Mouse (Mus musculus) hindbrain, embryonic 11.5 days (tissue): ENCODE results near the gene Gm28047. TPM values are rescaled to one million over a fixed set of nuclear protein-coding genes. Genes with fewer than 3 reads are reported as not detected.

Experiments
- ATAC-seq: fragments of 200-750 bp; cut with Nextera tagmentation; 2 replicates; pipeline ENCODE4 v1.8.0; 2017; ENCODE audit warnings: mild to moderate bottlenecking, moderate TSS enrichment, moderate library complexity; ENCODE audit not compliant: low FRiP score
- DNase-seq: peaks from one replicate; pipeline ENCODE4 v3.0.0-alpha.2; 2015; ENCODE audit warnings: low spot score
- H3K27ac ChIP-seq: fragments of 300-500 bp; sonication (generic); 2 replicates; pipeline ENCODE4 v1.5.1; 2014; ENCODE audit warnings: mild to moderate bottlenecking, low read depth, low read length
- H3K27me3 ChIP-seq: fragments of 300-500 bp; sonication (generic); 2 replicates; pipeline ENCODE4 v1.6.1; 2014; ENCODE audit warnings: mild to moderate bottlenecking, low read length, moderate library complexity, mixed read lengths; ENCODE audit not compliant: control insufficient read depth, insufficient read depth
- H3K36me3 ChIP-seq: fragments of 300-500 bp; sonication (generic); 2 replicates; pipeline ENCODE4 v1.6.1; 2014; ENCODE audit warnings: mild to moderate bottlenecking, low read length, moderate library complexity, mixed read lengths; ENCODE audit not compliant: control insufficient read depth, insufficient read depth
- H3K4me1 ChIP-seq: fragments of 300-500 bp; sonication (generic); replicated peaks from 2 replicates; pipeline ENCODE4 v1.6.1; 2014; ENCODE audit warnings: low read length, mixed read lengths; ENCODE audit not compliant: control insufficient read depth, insufficient read depth
- H3K4me2 ChIP-seq: fragments of 300-500 bp; sonication (generic); replicated peaks from 2 replicates; pipeline ENCODE4 v1.6.1; 2014; ENCODE audit warnings: mild to moderate bottlenecking, low read depth, low read length
- H3K4me3 ChIP-seq: fragments of 300-500 bp; sonication (generic); 2 replicates; pipeline ENCODE4 v1.5.1; 2014; ENCODE audit warnings: low read depth, low read length
- H3K9ac ChIP-seq: fragments of 300-500 bp; sonication (generic); 2 replicates; pipeline ENCODE4 v1.6.1; 2014; ENCODE audit warnings: low read depth, low read length
- H3K9me3 ChIP-seq: fragments of 300-500 bp; sonication (generic); 2 replicates; pipeline ENCODE4 v1.6.1; 2016; ENCODE audit warnings: low read length; ENCODE audit not compliant: control insufficient read depth
- WGBS: fragments of 180-500 bp; shearing (Covaris S2); extraction: QIAGEN DNeasy Blood & Tissue Kit; methylation state at CpG from one replicate; pipeline ENCODE4 v1.1.7; 2014; 5-methylcytosine and 5-hydroxymethylcytosine counted together
- polyA plus RNA-seq: library from polyadenylated mRNA; unstranded; fragments of >200 nt; fragmentation: Nextera tagmentation; extraction: Ambion mirVana; gene quantifications from 2 replicates; pipeline ENCODE4 v1.2.1, GENCODE M21; 2014

Gene Gm28047
- polyA plus RNA-seq, 1 experiment from 2014 or later, result 0.93 TPM

GRCm38 (mm10) chr15:102518859-102519201 lies 106.0 kb downstream of the Gm28047 start:
- peak overlapping the region; percentile 91 for H3K9ac ChIP-seq
- peaks cover 5% of the 10 kb centered on the region for H3K4me1 ChIP-seq
- H3K27ac ChIP-seq, result peak overlapping the region; percentile 97
- H3K9me3 ChIP-seq, result no peaks in the 10 kb centered on the region
- 21% methylated on average over 9 of the region's 9 CpGs for WGBS
- no peaks in the 10 kb centered on the region for H3K27me3 ChIP-seq
- DNase-seq (no peak), ATAC-seq (no peak; the same call in none of the 2 replicates)
- peak overlapping the region; percentile 60 for H3K4me3 ChIP-seq
- peak overlapping the region; percentile 82 for H3K4me2 ChIP-seq
- 0 out of 2 replicates have a peak, but pooled peaks cover 3% of the 10 kb centered on the region for H3K36me3 ChIP-seq

DNA sequence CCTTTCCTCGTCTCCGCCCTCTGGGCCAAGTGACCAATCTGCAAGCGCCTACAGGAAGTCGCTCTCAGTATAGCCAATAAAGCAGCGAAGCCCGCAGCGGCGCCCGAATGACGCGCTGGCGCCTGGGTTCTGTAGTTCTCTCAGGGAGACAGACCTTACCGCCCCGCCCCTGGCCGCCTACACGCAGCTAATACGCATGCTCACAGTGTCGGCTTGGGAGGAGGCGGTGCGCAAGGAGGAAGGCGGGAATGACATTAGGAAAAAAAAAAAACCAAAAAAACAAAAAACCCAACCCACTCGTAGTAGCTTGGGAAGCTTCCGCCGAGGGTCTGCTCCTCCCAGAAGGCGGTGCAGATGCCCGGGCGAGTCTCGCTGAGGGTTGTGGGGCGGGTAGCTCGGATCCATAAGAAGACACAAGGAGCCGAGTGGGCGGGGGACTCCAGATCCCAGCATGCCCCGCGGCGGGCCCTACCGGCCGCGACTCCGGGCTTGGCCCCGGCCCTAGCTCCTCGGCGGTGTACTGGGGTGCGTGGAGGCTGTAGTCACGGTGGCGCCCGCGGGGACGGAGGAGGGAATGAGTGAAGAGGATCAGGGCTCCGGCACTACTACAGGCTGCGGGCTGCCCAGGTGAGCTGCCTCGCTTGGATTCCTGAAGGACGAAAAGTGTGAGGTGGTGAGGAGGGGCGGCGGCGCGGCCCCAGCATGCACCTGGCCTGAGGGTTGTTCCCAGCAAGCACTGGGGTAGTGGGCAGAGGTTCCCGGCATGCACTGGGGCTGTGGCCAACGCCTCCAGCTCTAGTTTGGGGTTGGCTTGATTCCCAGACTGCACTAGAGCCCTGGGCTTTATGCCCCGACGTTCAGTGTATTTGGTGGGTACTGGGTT lies 106.7 kb downstream of the Gm28047 start, which contains the start of gene Tarbp2:
TSS of gene Tarbp2 (plus strand) at position 217 of the 883 bp plus-strand sequence.
- under 1% methylated on average over 60 of the region's 60 CpGs for WGBS
- peak; percentile 90 for ATAC-seq

GRCm38 (mm10) chr15:102517631-102517975 lies 107.3 kb downstream of the Gm28047 start:
- Histone ChIP-seq H3K36me3 (0 out of 2 replicates have a peak, but pooled peaks cover 3% of the 10 kb centered on the region), H3K27ac (peak overlapping the region; percentile 97), H3K9me3 (no peaks in the 10 kb centered on the region), H3K4me2 (peak overlapping the region; percentile 82), H3K4me3 (peak overlapping the region; percentile 60), H3K9ac (peak overlapping the region; percentile 79), H3K4me1 (peaks cover 5% of the 10 kb centered on the region), H3K27me3 (no peaks in the 10 kb centered on the region)
- ATAC-seq (no peak), DNase-seq (no peak)
- 0% methylated on average over 10 of the region's 10 CpGs for WGBS

More for the DNA sequence above, 106.7 kb downstream of the Gm28047 start, which contains the start of gene Tarbp2:
- Histone ChIP-seq H3K4me3 (peak within 1 kb of the TSS; percentile 60), H3K4me2 (peak within 1 kb of the TSS; percentile 82), H3K4me1 (peaks cover 5% of the 10 kb centered on the region), H3K9ac (peak within 1 kb of the TSS; percentile 91), H3K27ac (peak within 1 kb of the TSS; percentile 97), H3K27me3 (no peaks in the 10 kb centered on the region), H3K9me3 (no peaks in the 10 kb centered on the region), H3K36me3 (0 out of 2 replicates have a peak, but pooled peaks cover 3% of the 10 kb centered on the region)
- DNase-seq, result peak; percentile 98

DNA sequence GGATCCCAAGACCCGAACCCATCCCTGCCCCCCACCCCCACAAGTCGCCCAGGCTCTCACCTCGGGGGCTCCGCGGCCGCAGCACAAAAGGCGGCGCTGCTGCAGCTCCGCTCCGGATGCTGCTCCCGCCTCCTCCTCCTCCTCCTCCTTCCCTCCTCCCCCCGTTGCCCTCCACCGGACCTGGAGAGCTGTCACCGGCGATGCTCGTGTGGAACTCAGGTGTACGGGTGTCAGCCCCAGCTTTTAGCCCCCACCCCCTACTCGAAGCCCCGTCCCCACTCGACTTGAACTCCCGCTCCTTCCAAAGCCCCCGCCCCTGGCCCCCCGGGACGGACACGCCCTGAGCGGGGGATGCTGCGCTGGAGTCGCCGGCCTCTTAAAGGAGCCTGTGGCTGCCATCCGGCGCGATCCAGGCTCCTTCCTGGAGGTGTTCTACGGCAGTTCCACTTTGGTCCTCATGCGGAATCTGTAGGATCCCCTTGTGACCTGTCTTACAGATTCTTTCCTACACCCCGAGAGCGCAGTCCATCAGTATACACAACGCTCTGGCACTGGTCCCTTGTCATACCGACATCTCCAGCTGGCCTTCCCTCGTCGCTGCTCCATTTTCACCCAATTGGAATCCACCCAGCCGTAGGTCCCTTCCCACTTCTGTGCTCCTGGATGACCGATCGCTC lies 108.0 kb downstream of the Gm28047 start, which contains the start of gene Map3k12:
TSS of gene Map3k12 (minus strand) at position 337 of the 677 bp plus-strand sequence.
- no peaks in the 10 kb centered on the region for H3K27me3 ChIP-seq
- H3K9me3 ChIP-seq, result no peaks in the 10 kb centered on the region
- H3K27ac ChIP-seq, result peak within 1 kb of the TSS; percentile 97
- WGBS, result 1% methylated on average over 32 of the region's 43 CpGs
- peaks cover 10% of the 10 kb centered on the region for H3K4me1 ChIP-seq
- peak within 1 kb of the TSS; percentile 79 for H3K9ac ChIP-seq
- H3K4me3 ChIP-seq, result peak within 1 kb of the TSS; percentile 60
- H3K4me2 ChIP-seq, result peak within 1 kb of the TSS; percentile 82
- ATAC-seq (peak; percentile 36), DNase-seq (peak; percentile 83)
- H3K36me3 ChIP-seq, result 0 out of 2 replicates have a peak, but pooled peaks cover 3% of the 10 kb centered on the region

DNA sequence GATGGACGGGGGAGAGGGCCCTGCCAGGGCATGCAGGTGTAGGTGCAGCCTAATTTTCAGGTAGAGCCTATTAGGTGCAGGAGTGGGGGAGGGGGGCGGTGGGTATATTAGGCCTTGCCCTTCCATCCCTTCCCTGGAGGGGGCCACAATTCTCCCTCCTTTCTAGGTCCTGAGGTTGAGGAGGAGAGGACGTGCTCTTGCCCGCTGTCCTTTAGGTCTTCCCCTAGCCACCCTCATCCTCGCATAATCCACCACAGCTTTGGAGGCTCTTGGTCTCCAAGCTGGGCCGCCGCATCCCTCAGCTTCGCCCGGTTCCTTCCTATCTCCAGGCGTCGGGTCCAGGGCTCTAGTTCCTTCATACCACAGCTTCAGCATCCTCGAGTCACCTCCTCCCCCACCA lies 108.6 kb downstream of the Gm28047 start:
- H3K4me1 ChIP-seq, result peaks cover 13% of the 10 kb centered on the region
- H3K4me3 ChIP-seq, result peak overlapping the region; percentile 60
- no peaks in the 10 kb centered on the region for H3K9me3 ChIP-seq
- WGBS, result 2% methylated on average over 12 of the region's 12 CpGs
- peak overlapping the region; percentile 97 for H3K27ac ChIP-seq
- H3K27me3 ChIP-seq, result no peaks in the 10 kb centered on the region
- ATAC-seq (peak; percentile 0; the same call in 1 of the 2 replicates), DNase-seq (no peak)
- no peaks in the 10 kb centered on the region for H3K36me3 ChIP-seq
- H3K9ac ChIP-seq, result peak overlapping the region; percentile 79
- peak overlapping the region; percentile 82 for H3K4me2 ChIP-seq

DNA sequence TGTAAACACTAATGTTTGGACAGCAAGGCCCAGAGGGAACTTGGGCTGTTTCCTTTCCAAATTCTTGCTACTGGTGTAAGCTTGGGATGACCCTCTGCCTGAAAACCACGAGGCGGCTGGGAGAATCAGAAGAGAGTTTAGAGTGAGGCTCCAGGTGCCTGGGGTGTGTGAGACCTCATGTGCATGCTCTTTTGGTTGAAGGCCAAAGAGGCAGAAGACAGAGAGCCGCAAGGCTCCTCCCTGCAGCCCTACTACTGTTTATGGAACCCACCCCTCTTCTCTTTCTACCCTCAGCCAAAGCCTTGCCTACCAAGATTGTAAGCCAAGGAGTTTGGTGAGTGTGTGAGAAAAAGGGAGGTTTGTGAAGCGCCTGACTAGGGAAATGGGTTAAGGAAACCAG lies 109.1 kb downstream of the Gm28047 start:
- peak overlapping the region; percentile 82 for H3K4me2 ChIP-seq
- no peak for ATAC-seq
- DNase-seq, result no peak
- 55% methylated on average over 4 of the region's 4 CpGs for WGBS
- H3K9ac ChIP-seq, result peak overlapping the region; percentile 79
- no peak overlapping the region for H3K27ac ChIP-seq
- H3K36me3 ChIP-seq, result no peaks in the 10 kb centered on the region
- H3K4me1 ChIP-seq, result peaks cover 15% of the 10 kb centered on the region
- no peaks in the 10 kb centered on the region for H3K27me3 ChIP-seq
- no peaks in the 10 kb centered on the region for H3K9me3 ChIP-seq
- H3K4me3 ChIP-seq, result peak overlapping the region; percentile 60

DNA sequence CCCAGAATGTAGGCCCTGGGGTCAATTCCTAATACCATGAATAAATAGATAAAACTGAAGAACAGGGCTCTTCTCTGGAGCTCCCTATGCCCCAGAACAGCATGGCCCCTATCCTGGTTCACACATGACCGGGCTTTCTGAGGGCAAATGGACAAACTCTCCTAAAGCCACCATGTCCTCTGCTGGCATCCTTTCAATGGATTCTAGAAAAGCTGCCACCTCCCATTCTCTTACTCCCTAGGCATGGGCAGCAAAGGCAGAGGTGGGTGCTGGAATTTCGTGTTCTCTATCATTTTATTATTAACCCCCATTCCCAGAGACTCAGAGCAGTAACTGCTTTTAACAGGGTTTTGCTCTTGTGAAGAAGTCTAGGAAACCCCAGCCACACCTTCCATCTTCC lies 109.6 kb downstream of the Gm28047 start:
- H3K36me3 ChIP-seq, result no peaks in the 10 kb centered on the region
- H3K4me3 ChIP-seq, result no peak overlapping the region; the same call in 1 of the 2 replicates
- DNase-seq, result no peak
- H3K27ac ChIP-seq, result no peak overlapping the region
- H3K9ac ChIP-seq, result no peak overlapping the region
- no peaks in the 10 kb centered on the region for H3K9me3 ChIP-seq
- no peak for ATAC-seq
- WGBS, result 93% methylated on average over 2 of the region's 2 CpGs
- peak overlapping the region; percentile 82 for H3K4me2 ChIP-seq
- H3K4me1 ChIP-seq, result peaks cover 15% of the 10 kb centered on the region
- H3K27me3 ChIP-seq, result no peaks in the 10 kb centered on the region

DNA sequence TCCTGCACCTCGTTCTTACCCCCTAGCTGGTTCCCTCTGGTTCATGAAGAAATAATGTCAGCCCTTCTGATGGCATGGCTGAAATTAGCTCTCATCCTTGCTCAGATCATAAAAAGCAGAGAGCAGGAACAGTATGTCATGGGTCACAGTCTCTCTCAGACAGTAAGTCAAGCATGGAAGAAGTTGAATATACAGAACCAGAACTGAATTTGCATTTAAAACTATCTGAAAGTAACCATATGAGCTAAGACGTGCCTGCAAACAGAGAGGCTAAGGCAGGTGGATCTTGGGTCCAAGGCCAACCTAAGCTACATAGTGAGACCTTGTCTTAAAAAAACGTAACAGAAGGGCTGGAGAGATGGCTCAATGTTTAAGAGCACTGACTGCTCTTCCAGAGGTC lies 111.9 kb downstream of the Gm28047 start:
- H3K27ac ChIP-seq, result peak overlapping the region; percentile 94

More for the DNA sequence above, 111.9 kb downstream of the Gm28047 start:
- Histone ChIP-seq H3K9me3 (no peaks in the 10 kb centered on the region), H3K9ac (no peak overlapping the region), H3K4me2 (no peak overlapping the region), H3K4me3 (no peak overlapping the region), H3K4me1 (peaks cover 12% of the 10 kb centered on the region), H3K27me3 (no peaks in the 10 kb centered on the region), H3K36me3 (no peaks in the 10 kb centered on the region)
- WGBS, result 84% methylated on average over 3 of the region's 3 CpGs
- no peak for ATAC-seq
- DNase-seq, result no peak
